Mouse (Mus musculus) cerebellum, postnatal 14 days (tissue): ENCODE data around the gene Plod3.
"Not testable (repeated sequence)": the region's sequence is repeated elsewhere in the genome, so short reads cannot be mapped to it uniquely, and the experiment has no call there.

Experiments
- DNase-seq, 2 experiments: peaks; one replicate each; pipeline ENCODE4 v3.0.0; 2021; ENCODE audit warnings: mixed read lengths in 2 of 2

Plod3 gene

GRCm38 (mm10) chr5:136986695-136987137 lies at the start of gene Plod3:
Gene Plod3 (plus strand): TSS chr5:136987019.
- peak; percentile 97 to 98 for DNase-seq

- DNase-seq = no peak
Observed at GRCm38 (mm10) chr5:136937621-136938020, 49.2 kb upstream of the Plod3 start.

GRCm38 (mm10) chr5:136939284-136939683 lies 47.5 kb upstream of the Plod3 start:
- DNase-seq = peak in 1 of 2 experiments; percentile 38

GRCm38 (mm10) chr5:136940029-136940428 lies 46.8 kb upstream of the Plod3 start:
- not testable (repeated sequence) for DNase-seq

GRCm38 (mm10) chr5:136940845-136941560 lies 45.8 kb upstream of the Plod3 start:
- DNase-seq = no peak

GRCm38 (mm10) chr5:136942781-136943180 lies 44.0 kb upstream of the Plod3 start:
- DNase-seq = no peak

- DNase-seq = no peak
Observed at GRCm38 (mm10) chr5:136943382-136943781, 43.4 kb upstream of the Plod3 start.

- no peak for DNase-seq
Observed at GRCm38 (mm10) chr5:136945084-136945483, 41.7 kb upstream of the Plod3 start.

GRCm38 (mm10) chr5:136947874-136948273 lies 38.9 kb upstream of the Plod3 start:
- DNase-seq = no peak

GRCm38 (mm10) chr5:136949551-136950336 lies 37.1 kb upstream of the Plod3 start:
- DNase-seq = not testable (repeated sequence)

GRCm38 (mm10) chr5:136950521-136950920 lies 36.3 kb upstream of the Plod3 start:
- no peak for DNase-seq

- DNase-seq = no peak
Observed at GRCm38 (mm10) chr5:136952153-136952552, 34.7 kb upstream of the Plod3 start.

GRCm38 (mm10) chr5:136953015-136953414 lies 33.8 kb upstream of the Plod3 start, which contains the start of gene Fis1:
Gene Fis1 (plus strand): TSS chr5:136953275.
- peak; percentile 97 for DNase-seq

GRCm38 (mm10) chr5:136953440-136953951 lies 33.3 kb upstream of the Plod3 start:
- peak; percentile 60 to 63 for DNase-seq

GRCm38 (mm10) chr5:136955622-136956021 lies 31.2 kb upstream of the Plod3 start:
- no peak for DNase-seq

- no peak for DNase-seq
Observed at GRCm38 (mm10) chr5:136957250-136957649, 29.6 kb upstream of the Plod3 start.

- no peak for DNase-seq
Observed at GRCm38 (mm10) chr5:136958991-136959605, 27.7 kb upstream of the Plod3 start.

GRCm38 (mm10) chr5:136960053-136960452 lies 26.8 kb upstream of the Plod3 start:
- DNase-seq = no peak

GRCm38 (mm10) chr5:136961334-136961982 lies 25.4 kb upstream of the Plod3 start:
- peak in 1 of 2 experiments; percentile 54 for DNase-seq

GRCm38 (mm10) chr5:136961983-136962461 lies 24.8 kb upstream of the Plod3 start:
- DNase-seq = peak; percentile 91 to 92

GRCm38 (mm10) chr5:136962501-136962900 lies 24.3 kb upstream of the Plod3 start:
- DNase-seq = peak; percentile 89 to 92

- DNase-seq = no peak
Observed at GRCm38 (mm10) chr5:136962966-136963540, 23.8 kb upstream of the Plod3 start.
